Mouse (Mus musculus) forebrain, embryonic 12.5 days (tissue): ENCODE data around the gene Orai3. TPM values are rescaled to one million over a fixed set of nuclear protein-coding genes. Genes with fewer than 3 reads are reported as not detected.

Source experiments
- ATAC-seq: fragments of 200-750 bp; cut with Nextera tagmentation; 2 replicates; pipeline ENCODE4 v1.8.0; 2017; ENCODE audit warnings: moderate TSS enrichment; ENCODE audit not compliant: low FRiP score
- H3K27ac ChIP-seq: fragments of 300-500 bp; sonication (generic); 2 replicates; pipeline ENCODE4 v1.5.1; 2016; ENCODE audit warnings: mild to moderate bottlenecking
- H3K27me3 ChIP-seq: fragments of 300-500 bp; sonication (generic); 2 replicates; pipeline ENCODE4 v1.6.1; 2016; ENCODE audit warnings: mild to moderate bottlenecking
- H3K36me3 ChIP-seq: fragments of 300-500 bp; sonication (generic); replicated peaks from 2 replicates; pipeline ENCODE4 v1.6.1; 2016; ENCODE audit warnings: mild to moderate bottlenecking
- H3K4me1 ChIP-seq: fragments of 300-500 bp; sonication (generic); 2 replicates; pipeline ENCODE4 v1.6.1; 2016
- H3K4me2 ChIP-seq: fragments of 300-500 bp; sonication (generic); 2 replicates; pipeline ENCODE4 v1.6.1; 2016; ENCODE audit warnings: mild to moderate bottlenecking, moderate library complexity
- H3K4me3 ChIP-seq: fragments of 300-500 bp; sonication (generic); replicated peaks from 2 replicates; pipeline ENCODE4 v1.5.1; 2016; ENCODE audit warnings: mild to moderate bottlenecking
- H3K9ac ChIP-seq: fragments of 300-500 bp; sonication (generic); 2 replicates; pipeline ENCODE4 v1.6.1; 2016; ENCODE audit warnings: mild to moderate bottlenecking
- H3K9me3 ChIP-seq: fragments of 300-500 bp; sonication (generic); 2 replicates; pipeline ENCODE4 v1.6.1; 2016
- WGBS: fragments of 180-500 bp; shearing (Covaris S2); methylation state at CpG from one replicate; pipeline ENCODE4 v1.1.7; 2016; 5-methylcytosine and 5-hydroxymethylcytosine counted together
- polyA plus RNA-seq: library from polyadenylated mRNA; unstranded; fragments of >200 nt; fragmentation: Nextera tagmentation; extraction: Ambion mirVana; gene quantifications from 2 replicates; pipeline ENCODE4 v1.2.1, GENCODE M21; 2016

Gene Orai3
- polyA plus RNA-seq, 1 experiment from 2014 or later, result 6.0 TPM

DNA sequence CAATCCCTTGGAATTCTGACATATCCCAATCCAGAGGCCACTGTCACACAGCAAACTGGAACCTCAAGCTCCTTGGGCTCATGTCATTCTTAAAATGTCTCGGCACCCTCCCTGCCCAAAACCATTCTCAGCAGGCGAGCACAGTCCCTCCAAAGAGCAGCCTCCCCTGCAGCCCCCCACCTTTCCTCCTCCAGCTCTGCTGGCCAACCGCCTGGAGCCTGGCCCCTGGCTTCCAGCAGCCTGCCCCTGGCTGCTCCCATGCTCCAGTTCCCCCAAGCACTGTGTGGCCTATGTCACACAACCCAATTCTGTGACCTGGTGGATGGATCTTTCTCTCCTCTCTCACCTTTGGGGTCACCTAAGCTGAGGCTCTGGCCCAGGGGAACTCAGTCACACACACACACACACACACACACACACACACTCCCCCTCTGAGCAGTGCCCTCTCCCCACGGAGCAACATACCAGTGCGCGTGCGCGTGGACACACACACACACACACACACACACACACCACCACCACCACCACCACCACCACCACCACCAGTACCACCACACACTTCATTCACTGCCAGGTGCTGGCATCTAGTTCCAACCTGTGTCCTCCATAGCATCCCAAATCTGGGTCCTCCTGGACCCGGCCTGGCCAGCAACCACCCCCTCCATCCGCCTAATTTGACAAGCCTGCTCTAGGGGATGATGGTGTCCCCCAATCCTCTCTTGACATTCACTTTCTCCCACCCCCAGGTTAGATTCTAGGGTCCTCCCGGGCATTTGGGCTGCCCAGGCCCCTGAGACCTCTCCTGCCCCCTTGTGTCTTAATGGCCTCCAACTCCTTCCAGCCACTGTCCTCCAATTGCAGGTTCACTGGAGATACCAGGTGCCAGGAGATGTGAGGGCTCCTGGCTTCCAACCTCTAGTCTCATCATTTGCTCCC is 53.9 kb downstream of the Orai3 start:
- H3K4me1 ChIP-seq, result peaks cover 21% of the 10 kb centered on the region
- peak overlapping the region; percentile 67 for H3K4me2 ChIP-seq
- ATAC-seq, result peak; percentile 6
- peak overlapping the region; percentile 80 for H3K27ac ChIP-seq
- peak overlapping the region; percentile 69 for H3K4me3 ChIP-seq
- no peaks in the 10 kb centered on the region for H3K27me3 ChIP-seq
- no peaks in the 10 kb centered on the region for H3K36me3 ChIP-seq
- 58% methylated on average over 9 of the region's 11 CpGs for WGBS
- H3K9ac ChIP-seq, result peak overlapping the region; percentile 90
- no peaks in the 10 kb centered on the region for H3K9me3 ChIP-seq

DNA sequence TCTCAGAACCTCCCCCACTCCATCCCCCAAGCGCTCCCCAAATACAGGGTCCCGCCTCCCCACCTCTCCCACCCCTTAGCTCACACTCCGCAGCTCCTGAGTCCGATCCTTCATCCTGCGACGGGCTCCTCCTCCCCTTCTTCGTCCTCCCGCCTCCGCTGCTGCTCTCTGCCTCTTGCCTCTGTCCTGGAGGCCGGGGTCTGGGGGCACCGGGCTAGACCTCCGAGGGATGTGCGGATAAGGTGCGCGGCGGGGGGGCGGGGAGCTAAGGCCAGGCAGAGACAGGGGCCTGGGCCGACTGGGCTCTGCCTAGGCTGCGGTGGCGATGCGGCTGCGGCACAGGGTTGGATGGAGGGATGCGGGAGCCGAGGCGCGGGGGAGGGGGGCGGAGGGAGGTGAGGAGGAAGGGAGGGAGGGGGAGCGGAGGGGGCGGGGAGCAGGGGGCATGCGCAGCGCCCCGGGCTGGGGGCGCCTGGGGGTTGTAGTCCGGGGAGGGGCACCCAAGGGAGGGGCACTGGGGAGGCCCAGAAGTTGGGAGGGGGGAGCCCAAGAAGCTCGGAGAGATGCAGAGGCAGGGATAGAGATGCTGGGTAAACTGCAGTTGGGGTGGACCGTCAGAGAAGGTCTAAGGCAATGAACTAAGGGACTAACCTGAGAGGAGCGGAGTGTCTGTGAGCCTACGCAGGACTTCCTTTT is 54.7 kb downstream of the Orai3 start, which contains the start of the genes Stx4a and Stx1b:
TSS of gene Stx4a (plus strand) at position 119 of the 696 bp plus-strand sequence.
TSS of gene Stx1b (minus strand) at position 374 of the 696 bp plus-strand sequence.
- 3% methylated on average over 32 of the region's 38 CpGs for WGBS
- peak; percentile 90 for ATAC-seq
- H3K4me3 ChIP-seq, result peak within 1 kb of the TSS; percentile 69

More for the DNA sequence above, 54.7 kb downstream of the Orai3 start, which contains the start of the genes Stx4a and Stx1b:
- H3K4me2 ChIP-seq, result peak within 1 kb of the TSS; percentile 67
- no peaks in the 10 kb centered on the region for H3K9me3 ChIP-seq
- H3K27ac ChIP-seq, result peak within 1 kb of the TSS; percentile 80
- H3K27me3 ChIP-seq, result no peaks in the 10 kb centered on the region
- no peaks in the 10 kb centered on the region for H3K36me3 ChIP-seq
- H3K9ac ChIP-seq, result peak within 1 kb of the TSS; percentile 90
- peaks cover 21% of the 10 kb centered on the region for H3K4me1 ChIP-seq

Other genes with a start within 250 kb of the Orai3 start
- gene Tmem265, start 208.4 kb upstream of the Orai3 start, polyA plus RNA-seq, result 4.2 and 4.7 TPM in 2 replicates
- 56.6 and 60.7 TPM in 2 replicates for gene Phkg2, start 196.5 kb upstream of the Orai3 start, polyA plus RNA-seq
- gene Ccdc189, start 181.2 kb upstream of the Orai3 start, polyA plus RNA-seq, result 12.7 and 16.3 TPM in 2 replicates
- gene Rnf40, start 181.0 kb upstream of the Orai3 start, polyA plus RNA-seq, result 67.7 and 74.1 TPM in 2 replicates
- 31.7 and 34.6 TPM in 2 replicates for gene Zfp629, start 154.0 kb upstream of the Orai3 start, polyA plus RNA-seq
- 57.4 and 72.6 TPM in 2 replicates for gene Bcl7c, start 60.9 kb upstream of the Orai3 start, polyA plus RNA-seq
- 6.7 and 8.3 TPM in 2 replicates for gene Ctf1, start 57.1 kb upstream of the Orai3 start, polyA plus RNA-seq
- gene Ctf2, start 37.6 kb upstream of the Orai3 start, polyA plus RNA-seq, result 0.40 and 0.42 TPM in 2 replicates
- gene Fbxl19, start 25.3 kb upstream of the Orai3 start, polyA plus RNA-seq, result 9.0 and 10.3 TPM in 2 replicates
- gene Setd1a, start 6.9 kb downstream of the Orai3 start, polyA plus RNA-seq, result 21.7 and 25.5 TPM in 2 replicates
- gene Gm49388, start 15.8 kb downstream of the Orai3 start, polyA plus RNA-seq, result not detected in 2 replicates
- gene Hsd3b7, start 30.8 kb downstream of the Orai3 start, polyA plus RNA-seq, result 7.3 and 7.6 TPM in 2 replicates
- gene Stx4a, start 54.5 kb downstream of the Orai3 start, polyA plus RNA-seq, result 21.3 and 22.3 TPM in 2 replicates
- 11.5 and 17.3 TPM in 2 replicates for gene Stx1b, start 54.7 kb downstream of the Orai3 start, polyA plus RNA-seq
- 22.2 and 26.6 TPM in 2 replicates for gene Zfp646, start 106.4 kb downstream of the Orai3 start, polyA plus RNA-seq
- gene Zfp668, start 107.0 kb downstream of the Orai3 start, polyA plus RNA-seq, result 33.9 and 38.2 TPM in 2 replicates
- 0.49 and 0.77 TPM in 2 replicates for gene Prss53, start 121.2 kb downstream of the Orai3 start, polyA plus RNA-seq
- not detected in 2 replicates for gene Gm21974, start 125.6 kb downstream of the Orai3 start, polyA plus RNA-seq
- gene Vkorc1, start 125.8 kb downstream of the Orai3 start, polyA plus RNA-seq, result 36.6 and 46.6 TPM in 2 replicates
- 89.2 and 92.8 TPM in 2 replicates for gene Bckdk, start 134.3 kb downstream of the Orai3 start, polyA plus RNA-seq
- 46.6 and 52.4 TPM in 2 replicates for gene Kat8, start 142.7 kb downstream of the Orai3 start, polyA plus RNA-seq
- gene Prss8, start 160.3 kb downstream of the Orai3 start, polyA plus RNA-seq, result 1.5 and 2.4 TPM in 2 replicates
- gene Prss36, start 176.9 kb downstream of the Orai3 start, polyA plus RNA-seq, result 8.4 and 9.0 TPM in 2 replicates
- gene Fus, start 197.6 kb downstream of the Orai3 start, polyA plus RNA-seq, result 517 and 534 TPM in 2 replicates
- 3.3 and 5.9 TPM in 2 replicates for gene Pycard, start 224.1 kb downstream of the Orai3 start, polyA plus RNA-seq
- not detected in 2 replicates for gene Trim72, start 234.1 kb downstream of the Orai3 start, polyA plus RNA-seq